Mouse (Mus musculus) effector memory CD4-positive, alpha-beta T cell, adult 7 months (primary cell): ENCODE data around the gene Mettl21a. TPM values are rescaled to one million over a fixed set of nuclear protein-coding genes. Genes with fewer than 3 reads are reported as not detected.

Experiments
- polyA plus RNA-seq: library from polyadenylated mRNA; unstranded; fragments of 100-300 nt; shearing (Covaris generic); gene quantifications from one replicate; pipeline ENCODE4 v1.2.1, GENCODE M21; 2017

The Mettl21a gene
- 13.2 TPM for polyA plus RNA-seq

GRCm38 (mm10) chr1:64616881-64617714, at the start of gene Mettl21a:
Gene Mettl21a, minus strand, starts transcription at chr1:64617242.

Other genes starting within 250 kb of the Mettl21a start
- 105 TPM for gene Creb1, start 84.6 kb downstream of the Mettl21a start, polyA plus RNA-seq
- 19.8 TPM for gene Ccnyl1, start 73.2 kb upstream of the Mettl21a start, polyA plus RNA-seq
- gene Fzd5, start 120.5 kb upstream of the Mettl21a start, polyA plus RNA-seq: 6.4 TPM